Mouse (Mus musculus) bone marrow, adult 2 months (tissue): Measurements from ENCODE around the gene Vmn1r89.

Source experiments
- CTCF ChIP-seq: fragments of 200-500 bp; IDR thresholded peaks from 2 replicates; pipeline ENCODE4 v1.5.1; 2011; ENCODE audit warnings: low read length, control low read depth; ENCODE audit not compliant: control insufficient read depth, insufficient read depth
- POLR2A ChIP-seq: fragments of 200-500 bp; IDR thresholded peaks from 2 replicates; pipeline ENCODE4 v1.6.1; 2011; ENCODE audit warnings: low read depth, mild to moderate bottlenecking, control low read depth, low read length, borderline replicate concordance; ENCODE audit not compliant: control insufficient read depth

DNA sequence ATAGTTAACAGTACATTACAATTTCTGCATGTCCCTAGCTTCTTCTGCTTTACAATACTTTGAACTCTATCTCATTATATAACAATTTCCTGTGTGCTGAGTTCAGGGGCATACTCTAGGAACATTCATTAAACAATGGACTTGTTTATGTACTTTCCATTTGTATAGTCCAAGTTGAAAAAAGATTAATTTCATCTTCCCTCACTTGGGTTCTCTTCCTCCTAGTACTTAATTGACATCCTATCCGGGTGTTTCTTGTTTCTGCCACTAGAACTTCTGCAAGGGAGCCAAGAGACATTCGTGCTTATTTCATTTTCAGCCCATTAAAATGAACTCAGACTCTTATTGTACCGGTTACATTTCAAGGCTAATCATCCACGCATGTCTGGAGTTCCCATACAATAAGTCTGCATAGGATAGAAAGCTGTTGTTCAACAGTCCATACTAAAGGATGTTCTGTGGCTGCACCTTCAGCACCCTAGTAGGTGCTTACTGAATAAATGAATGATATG, 56.0 kb downstream of the Vmn1r89 start:
- TF ChIP-seq POLR2A (no peak), CTCF (no peak)
